Mouse (Mus musculus): ENCODE data around the gene Zbtb16.

DNA sequence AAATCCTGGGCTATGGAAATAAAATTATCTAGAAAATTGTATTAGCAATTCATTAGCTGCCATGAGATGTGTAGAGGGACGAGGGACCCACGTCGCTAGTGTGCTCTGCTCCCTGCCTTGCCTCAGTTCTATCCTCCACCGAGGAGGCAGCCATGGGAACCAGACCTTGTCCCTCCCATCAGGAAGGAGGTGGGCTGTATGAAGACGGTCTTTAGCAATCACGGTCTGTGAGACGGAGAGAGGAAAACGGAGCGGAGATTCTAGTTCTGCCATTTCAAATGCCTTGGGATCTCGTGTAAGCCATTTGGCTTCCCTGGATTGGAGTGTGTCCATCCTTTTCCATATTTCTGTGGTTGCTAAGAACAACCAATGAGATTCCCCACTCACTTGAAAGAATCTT is 166.3 kb downstream of the Zbtb16 start:
- TF ChIP-seq CTCF (IDR thresholded peaks at IDR 0.05; ENCODE audit: low read depth, low read length) (no peak), POLR2A (IDR thresholded peaks at IDR 0.05; ENCODE audit: extremely low read depth, insufficient read depth, low read length) (no peak)
